Mouse (Mus musculus) megakaryocyte, embryonic 14.5 days (primary cell): ENCODE measurements at regions not wholly inside any gene's neighbourhood (a gene's known extent, or its start where the extent isn't known, plus 50 kb on each side); places are given as distances from the start of the nearest gene placed in this dataset.

ENCODE experiments used
- FLI1 ChIP-seq: IDR thresholded peaks from 2 replicates; pipeline ENCODE4 v1.6.1; 2012; ENCODE audit warnings: low read length, inconsistent platforms, mixed read lengths
- GATA1 ChIP-seq: IDR thresholded peaks from 3 replicates; pipeline ENCODE4 v1.6.1; 2012; ENCODE audit warnings: mixed read lengths, low read length, inconsistent platforms, borderline replicate concordance

DNA sequence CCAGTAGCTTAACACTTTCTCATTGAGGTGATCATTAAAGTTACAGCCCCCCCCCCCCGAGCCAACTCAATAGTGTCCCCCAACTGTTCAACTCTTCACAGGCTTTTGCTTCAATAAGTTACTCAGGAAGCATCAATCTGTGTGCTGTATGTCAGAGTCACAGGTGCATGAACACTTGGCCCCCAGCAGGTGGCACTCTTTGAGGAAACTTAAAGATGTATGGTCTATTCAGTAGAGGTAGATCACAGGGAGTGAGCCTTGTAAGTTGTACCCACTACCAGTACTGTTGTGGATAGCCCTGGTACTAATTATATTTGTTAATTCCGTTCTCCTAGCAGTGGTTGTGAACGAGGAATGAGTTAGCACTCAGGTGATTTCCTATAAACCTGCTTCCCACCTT is 99.6 kb downstream of the Tmem130 start:
- TF ChIP-seq GATA1 (no peak), FLI1 (no peak)
